Mouse (Mus musculus): ENCODE results near the gene Oas2.

GRCm38 (mm10) chr5:120718600-120719378 lies 30.9 kb downstream of the Oas2 start:
- TF ChIP-seq CTCF (IDR thresholded peaks at IDR 0.05; ENCODE audit: extremely low read depth, insufficient read depth, insufficient read length, insufficient replicate concordance) (no peak), POLR2A (IDR thresholded peaks at IDR 0.05; ENCODE audit: low read depth, low read length) (no peak)

All from spleen, adult 2 months (tissue).